Mouse (Mus musculus) kidney, adult 2 months (tissue): Measurements from ENCODE around the gene Aanat.

Experiments
- CTCF ChIP-seq: fragments of 200-500 bp; conservative IDR thresholded peaks from 2 replicates; pipeline ENCODE4 v1.5.1; 2011; ENCODE audit warnings: low read depth, mild to moderate bottlenecking, control low read depth, low read length, moderate library complexity, mixed read lengths; ENCODE audit not compliant: insufficient read depth, insufficient read length
- POLR2A ChIP-seq: fragments of 200-500 bp; IDR thresholded peaks from one replicate; pipeline ENCODE4 v1.6.1; 2011; ENCODE audit warnings: low read depth, low read length, control low read depth

DNA sequence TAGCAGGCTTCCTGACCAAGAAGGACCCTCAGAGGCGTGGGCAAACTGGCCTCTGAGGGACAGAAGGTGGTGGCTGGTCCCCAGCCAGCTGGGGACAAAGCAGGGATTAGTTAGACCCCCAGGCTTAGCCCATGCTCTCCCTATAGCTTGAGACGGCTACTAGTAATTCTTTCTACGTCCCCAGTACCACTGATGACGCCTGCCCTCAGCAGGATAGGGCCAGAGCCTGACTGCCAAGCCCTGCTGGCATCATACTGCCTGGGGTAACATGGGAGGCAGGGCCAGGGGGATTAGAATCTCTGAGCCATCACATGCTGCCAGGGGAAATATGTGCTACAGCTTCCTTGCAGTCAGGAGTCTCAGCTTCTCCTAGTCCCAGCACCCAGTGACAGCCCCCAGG lies 7.1 kb downstream of the Aanat start:
- TF ChIP-seq CTCF (no peak), POLR2A (no peak)
